Mouse (Mus musculus): ENCODE data around the gene Gli1. TPM values are rescaled to one million over a fixed set of nuclear protein-coding genes. Genes with fewer than 3 reads are reported as not detected.

Gene Gli1
- polyA plus RNA-seq, 1 experiment from 2014 or later: 1.2 TPM

DNA sequence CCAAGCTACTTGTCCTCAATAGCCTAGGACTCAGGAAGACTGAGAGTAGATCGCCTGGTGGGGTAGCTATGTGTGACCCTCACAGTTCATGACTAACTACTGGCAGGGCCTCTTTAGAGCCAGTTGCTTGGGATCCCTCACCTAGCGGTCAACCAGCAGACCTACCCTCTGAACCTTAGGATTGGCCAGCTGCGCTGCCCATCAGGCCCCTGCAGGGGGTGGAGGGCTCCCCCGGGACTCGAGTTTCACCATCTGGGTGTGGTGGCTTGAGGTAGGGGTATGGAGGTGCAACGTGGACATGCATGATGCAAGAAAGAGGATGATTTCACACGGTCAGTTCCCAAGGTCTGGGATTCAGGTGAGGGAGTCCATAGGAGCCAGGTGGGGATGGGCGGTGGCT, 9.9 kb upstream of the Gli1 start:
- Histone ChIP-seq H3K36me3 (ENCODE audit: control insufficient read depth, insufficient read depth, low read length) (no peaks in the 10 kb centered on the region), H3K4me2 (no peak overlapping the region), H3K4me3 (ENCODE audit: low read depth, low read length) (no peak overlapping the region), H3K4me1 (ENCODE audit: control insufficient read depth, insufficient read depth, low read length) (no peaks in the 10 kb centered on the region), H3K27ac (ENCODE audit: low read depth, low read length) (no peak overlapping the region), H3K27me3 (ENCODE audit: control insufficient read depth, insufficient read depth, low read length) (peaks cover 11% of the 10 kb centered on the region), H3K9ac (ENCODE audit: low read depth, low read length) (no peak overlapping the region), H3K9me3 (replicated peaks; ENCODE audit: control insufficient read depth, low read length) (no peaks in the 10 kb centered on the region)
- ATAC-seq (replicated peaks; ENCODE audit: insufficient number of reproducible peaks, low FRiP score, low TSS enrichment): no peak
- 45% methylated on average over 8 of the region's 8 CpGs for WGBS (ENCODE audit: insufficient replicate concordance)

DNA sequence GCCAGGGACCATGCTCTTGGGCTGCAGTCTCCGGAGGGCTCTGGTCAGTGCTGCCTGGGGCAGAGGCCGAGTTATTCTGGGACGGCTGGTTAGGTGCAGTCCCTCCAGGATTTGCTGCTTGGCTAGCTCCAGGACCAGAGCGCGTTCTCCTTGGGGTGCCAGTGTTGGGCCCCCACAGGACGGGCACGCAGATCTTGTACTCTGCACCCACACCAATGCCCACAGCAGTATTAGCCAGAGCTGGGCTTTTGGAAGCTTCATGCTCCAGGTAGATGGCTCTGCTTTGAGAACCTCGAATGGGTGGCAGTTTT, 9.5 kb upstream of the Gli1 start:
- Histone ChIP-seq H3K27ac (ENCODE audit: low read depth, low read length) (no peak overlapping the region), H3K36me3 (ENCODE audit: control insufficient read depth, insufficient read depth, low read length) (no peaks in the 10 kb centered on the region), H3K4me3 (ENCODE audit: low read depth, low read length) (no peak overlapping the region), H3K4me1 (ENCODE audit: control insufficient read depth, insufficient read depth, low read length) (no peaks in the 10 kb centered on the region), H3K9ac (ENCODE audit: low read depth, low read length) (peak overlapping the region; percentile 59; the same call in 1 of the 2 replicates), H3K27me3 (ENCODE audit: control insufficient read depth, insufficient read depth, low read length) (peaks cover 11% of the 10 kb centered on the region), H3K9me3 (replicated peaks; ENCODE audit: control insufficient read depth, low read length) (no peaks in the 10 kb centered on the region), H3K4me2 (peak overlapping the region; percentile 65)
- 75% methylated on average over 8 of the region's 8 CpGs for WGBS (ENCODE audit: insufficient replicate concordance)
- no peak for ATAC-seq (replicated peaks; ENCODE audit: insufficient number of reproducible peaks, low FRiP score, low TSS enrichment)

DNA sequence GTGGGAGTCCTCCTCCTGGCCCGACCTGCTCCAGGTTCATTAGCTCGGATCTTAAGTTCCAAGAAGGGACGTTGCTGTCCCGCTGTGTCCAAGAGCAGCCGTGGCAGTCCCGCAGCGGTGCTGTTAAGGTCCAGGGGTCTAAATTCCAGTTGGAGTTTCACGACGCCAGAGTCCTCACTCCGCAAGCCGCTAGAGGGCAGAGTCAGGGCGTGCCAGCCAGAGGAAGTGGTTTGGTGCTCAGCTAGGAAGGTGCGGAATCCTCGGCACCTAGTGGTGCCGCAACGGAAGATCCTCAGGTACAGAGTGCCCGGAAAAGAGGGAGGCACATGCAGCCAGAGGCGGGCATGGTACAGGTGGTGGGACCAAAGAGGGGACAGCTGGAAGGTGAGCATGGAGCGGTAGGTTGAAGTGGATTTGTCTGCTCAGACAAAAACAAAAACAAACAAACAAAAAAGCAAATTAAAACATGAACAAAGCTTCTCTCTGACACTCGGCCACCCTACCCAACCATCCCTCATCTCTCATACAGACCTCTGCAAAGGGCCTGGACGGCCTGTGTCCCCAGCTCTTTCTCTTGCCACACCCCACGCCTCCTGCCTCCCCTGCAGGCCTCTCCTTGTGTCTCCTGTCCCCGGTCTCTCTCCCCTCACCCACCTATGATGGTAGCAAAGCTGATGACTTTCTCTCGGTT, 9.0 kb upstream of the Gli1 start:
- no peaks in the 10 kb centered on the region for H3K36me3 ChIP-seq (ENCODE audit: control insufficient read depth, insufficient read depth, low read length)
- peak overlapping the region; percentile 65 for H3K4me2 ChIP-seq
- H3K9ac ChIP-seq (ENCODE audit: low read depth, low read length): peak overlapping the region; percentile 59; the same call in 1 of the 2 replicates
- peak overlapping the region; percentile 18; the same call in 1 of the 2 replicates for H3K4me3 ChIP-seq (ENCODE audit: low read depth, low read length)
- ATAC-seq (replicated peaks; ENCODE audit: insufficient number of reproducible peaks, low FRiP score, low TSS enrichment): peak; percentile 70
- no peak overlapping the region for H3K27ac ChIP-seq (ENCODE audit: low read depth, low read length)
- WGBS (ENCODE audit: insufficient replicate concordance): 12% methylated on average over 24 of the region's 24 CpGs
- no peaks in the 10 kb centered on the region for H3K4me1 ChIP-seq (ENCODE audit: control insufficient read depth, insufficient read depth, low read length)
- peaks cover 11% of the 10 kb centered on the region for H3K27me3 ChIP-seq (ENCODE audit: control insufficient read depth, insufficient read depth, low read length)
- H3K9me3 ChIP-seq (replicated peaks; ENCODE audit: control insufficient read depth, low read length): no peaks in the 10 kb centered on the region

DNA sequence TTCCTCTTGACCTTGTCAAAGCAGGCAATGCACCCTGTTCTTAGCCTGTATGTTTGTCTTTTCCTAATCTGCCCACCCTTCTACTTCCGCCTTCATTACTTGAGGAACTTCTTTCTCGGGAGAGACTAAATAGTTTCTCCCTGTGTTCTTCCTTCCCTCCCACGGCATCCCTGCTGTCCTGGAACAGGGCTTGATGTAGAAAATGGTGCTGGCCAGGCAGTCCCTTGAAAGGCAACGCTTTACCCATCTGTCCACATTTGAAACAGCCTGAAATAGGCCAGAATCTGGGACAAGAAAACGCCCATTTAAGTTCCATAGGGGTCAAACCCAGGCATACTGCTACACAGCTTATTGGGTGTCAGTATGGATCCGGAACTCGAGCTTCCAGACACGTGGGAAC, 8.0 kb upstream of the Gli1 start:
- H3K9me3 ChIP-seq (replicated peaks; ENCODE audit: control insufficient read depth, low read length): no peaks in the 10 kb centered on the region
- no peak for ATAC-seq (replicated peaks; ENCODE audit: insufficient number of reproducible peaks, low FRiP score, low TSS enrichment)
- no peaks in the 10 kb centered on the region for H3K4me1 ChIP-seq (ENCODE audit: control insufficient read depth, insufficient read depth, low read length)
- no peak overlapping the region for H3K4me3 ChIP-seq (ENCODE audit: low read depth, low read length)
- 67% methylated on average over 8 of the region's 8 CpGs for WGBS (ENCODE audit: insufficient replicate concordance)
- H3K27ac ChIP-seq (ENCODE audit: low read depth, low read length): no peak overlapping the region
- peaks cover 11% of the 10 kb centered on the region for H3K27me3 ChIP-seq (ENCODE audit: control insufficient read depth, insufficient read depth, low read length)
- no peak overlapping the region for H3K9ac ChIP-seq (ENCODE audit: low read depth, low read length)
- H3K4me2 ChIP-seq: no peak overlapping the region
- no peaks in the 10 kb centered on the region for H3K36me3 ChIP-seq (ENCODE audit: control insufficient read depth, insufficient read depth, low read length)

DNA sequence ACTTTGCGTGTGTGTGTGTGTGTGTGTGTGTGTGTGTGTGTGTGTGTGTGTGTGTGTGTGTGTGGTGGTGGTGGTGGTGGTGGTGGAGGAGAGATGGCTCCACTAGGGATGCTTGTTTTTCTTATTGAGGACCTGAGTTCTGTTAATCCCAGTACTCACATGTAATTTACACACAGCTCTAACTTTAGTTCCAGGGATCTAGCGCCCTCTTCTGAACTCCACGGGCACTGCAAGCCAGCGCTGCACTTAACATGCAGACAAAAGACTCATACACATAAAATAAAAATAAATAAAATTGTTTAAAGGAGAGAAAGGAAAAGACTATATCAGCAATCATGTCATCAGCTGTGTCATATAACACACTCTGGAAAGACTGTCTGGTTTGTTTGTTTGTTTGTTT, 7.2 kb upstream of the Gli1 start:
- 69% methylated on average over 4 of the region's 4 CpGs for WGBS (ENCODE audit: insufficient replicate concordance)
- H3K9me3 ChIP-seq (replicated peaks; ENCODE audit: control insufficient read depth, low read length): no peaks in the 10 kb centered on the region
- no peak overlapping the region for H3K4me3 ChIP-seq (ENCODE audit: low read depth, low read length)
- no peak overlapping the region for H3K9ac ChIP-seq (ENCODE audit: low read depth, low read length)
- no peak for ATAC-seq (replicated peaks; ENCODE audit: insufficient number of reproducible peaks, low FRiP score, low TSS enrichment)
- no peak overlapping the region for H3K27ac ChIP-seq (ENCODE audit: low read depth, low read length)
- H3K4me1 ChIP-seq (ENCODE audit: control insufficient read depth, insufficient read depth, low read length): no peaks in the 10 kb centered on the region
- H3K4me2 ChIP-seq: no peak overlapping the region
- H3K27me3 ChIP-seq (ENCODE audit: control insufficient read depth, insufficient read depth, low read length): peaks cover 9% of the 10 kb centered on the region; the same call in 1 of the 2 replicates
- no peaks in the 10 kb centered on the region for H3K36me3 ChIP-seq (ENCODE audit: control insufficient read depth, insufficient read depth, low read length)

GRCm38 (mm10) chr10:127346173-127346572, 4.4 kb upstream of the Gli1 start:
- Histone ChIP-seq H3K4me3 (ENCODE audit: low read depth, low read length) (no peak overlapping the region), H3K9ac (ENCODE audit: low read depth, low read length) (no peak overlapping the region), H3K36me3 (ENCODE audit: control insufficient read depth, insufficient read depth, low read length) (no peaks in the 10 kb centered on the region), H3K27ac (ENCODE audit: low read depth, low read length) (no peak overlapping the region), H3K4me2 (no peak overlapping the region), H3K27me3 (ENCODE audit: control insufficient read depth, insufficient read depth, low read length) (peaks cover 11% of the 10 kb centered on the region), H3K4me1 (ENCODE audit: control insufficient read depth, insufficient read depth, low read length) (peaks cover 6% of the 10 kb centered on the region; the same call in 1 of the 2 replicates), H3K9me3 (replicated peaks; ENCODE audit: control insufficient read depth, low read length) (no peaks in the 10 kb centered on the region)
- WGBS (ENCODE audit: insufficient replicate concordance): 82% methylated on average over 3 of the region's 3 CpGs
- no peak for ATAC-seq (replicated peaks; ENCODE audit: insufficient number of reproducible peaks, low FRiP score, low TSS enrichment)

GRCm38 (mm10) chr10:127343029-127343428, 1.3 kb upstream of the Gli1 start:
- Histone ChIP-seq H3K9ac (ENCODE audit: low read depth, low read length) (no peak overlapping the region), H3K9me3 (replicated peaks; ENCODE audit: control insufficient read depth, low read length) (no peaks in the 10 kb centered on the region), H3K4me3 (ENCODE audit: low read depth, low read length) (no peak overlapping the region), H3K4me1 (ENCODE audit: control insufficient read depth, insufficient read depth, low read length) (peaks cover 21% of the 10 kb centered on the region), H3K36me3 (ENCODE audit: control insufficient read depth, insufficient read depth, low read length) (no peaks in the 10 kb centered on the region), H3K4me2 (no peak overlapping the region), H3K27me3 (ENCODE audit: control insufficient read depth, insufficient read depth, low read length) (peaks cover 22% of the 10 kb centered on the region), H3K27ac (ENCODE audit: low read depth, low read length) (no peak overlapping the region)
- no peak for ATAC-seq (replicated peaks; ENCODE audit: insufficient number of reproducible peaks, low FRiP score, low TSS enrichment)
- 69% methylated on average over 3 of the region's 3 CpGs for WGBS (ENCODE audit: insufficient replicate concordance)

DNA sequence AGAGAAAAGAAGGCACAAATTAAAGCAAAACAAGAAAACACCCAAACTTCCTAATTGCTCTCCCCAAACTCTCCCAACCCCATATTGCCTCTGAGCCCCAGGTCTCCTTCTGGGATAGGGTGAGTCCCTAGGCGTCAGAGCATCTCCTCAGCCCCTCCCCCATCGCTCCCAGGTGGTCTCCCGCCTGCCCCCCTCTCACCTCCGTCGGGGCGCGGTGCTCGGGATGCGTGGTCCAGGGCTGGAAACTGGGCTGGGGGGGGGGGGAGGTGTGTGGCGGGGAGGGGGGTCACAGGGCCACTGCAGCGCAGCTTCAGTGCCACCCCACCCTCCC, 449 bp downstream of the Gli1 start:
- Histone ChIP-seq H3K4me3 (ENCODE audit: low read depth, low read length) (peak overlapping the region; percentile 49), H3K36me3 (ENCODE audit: control insufficient read depth, insufficient read depth, low read length) (no peaks in the 10 kb centered on the region), H3K4me1 (ENCODE audit: control insufficient read depth, insufficient read depth, low read length) (peaks cover 21% of the 10 kb centered on the region), H3K27me3 (ENCODE audit: control insufficient read depth, insufficient read depth, low read length) (peaks cover 22% of the 10 kb centered on the region), H3K9me3 (replicated peaks; ENCODE audit: control insufficient read depth, low read length) (no peaks in the 10 kb centered on the region), H3K4me2 (peak overlapping the region; percentile 93), H3K9ac (ENCODE audit: low read depth, low read length) (no peak overlapping the region), H3K27ac (ENCODE audit: low read depth, low read length) (peak overlapping the region; percentile 15; the same call in 1 of the 2 replicates)
- ATAC-seq (replicated peaks; ENCODE audit: insufficient number of reproducible peaks, low FRiP score, low TSS enrichment): no peak
- 0% methylated on average over 9 of the region's 11 CpGs for WGBS (ENCODE audit: insufficient replicate concordance)
